Mouse (Mus musculus) lung, embryonic 14.5 days (tissue): ENCODE measurements around the gene Ube2d2b. TPM values are rescaled to one million over a fixed set of nuclear protein-coding genes. Genes with fewer than 3 reads are reported as not detected.

Experiments
- ATAC-seq: fragments of 200-750 bp; cut with Nextera tagmentation; 2 replicates; pipeline ENCODE4 v1.8.0; 2017; ENCODE audit warnings: mild to moderate bottlenecking, moderate TSS enrichment, moderate library complexity; ENCODE audit not compliant: insufficient read depth
- DNase-seq: peaks from one replicate; pipeline ENCODE4 v3.0.0-alpha.2; 2015
- H3K27ac ChIP-seq: fragments of 300-500 bp; sonication (generic); 2 replicates; pipeline ENCODE4 v1.5.1; 2014; ENCODE audit warnings: low read depth, mild to moderate bottlenecking, moderate library complexity
- H3K27me3 ChIP-seq: fragments of 300-500 bp; sonication (generic); 2 replicates; pipeline ENCODE4 v1.6.1; 2014; ENCODE audit warnings: low read length, control low read depth; ENCODE audit not compliant: insufficient read depth
- H3K36me3 ChIP-seq: fragments of 300-500 bp; sonication (generic); 2 replicates; pipeline ENCODE4 v1.6.1; 2014; ENCODE audit warnings: control low read depth; ENCODE audit not compliant: insufficient read depth
- H3K4me1 ChIP-seq: fragments of 300-500 bp; sonication (generic); 2 replicates; pipeline ENCODE4 v1.6.1; 2014; ENCODE audit warnings: antibody characterized with exemption, control low read depth; ENCODE audit not compliant: insufficient read depth
- H3K4me2 ChIP-seq: fragments of 300-500 bp; sonication (generic); 2 replicates; pipeline ENCODE4 v1.6.1; 2014; ENCODE audit warnings: mild to moderate bottlenecking
- H3K4me3 ChIP-seq: fragments of 300-500 bp; sonication (generic); 2 replicates; pipeline ENCODE4 v1.5.1; 2014; ENCODE audit warnings: low read depth, low read length
- H3K9ac ChIP-seq: fragments of 300-500 bp; sonication (generic); 2 replicates; pipeline ENCODE4 v1.6.1; 2014
- H3K9me3 ChIP-seq: fragments of 300-500 bp; sonication (generic); 2 replicates; pipeline ENCODE4 v1.6.1; 2016; ENCODE audit warnings: low read depth, low read length, control low read depth
- CTCF ChIP-seq: IDR thresholded peaks from 2 replicates; pipeline ENCODE4 v1.5.1; 2016; ENCODE audit warnings: antibody characterized with exemption, low read depth
- WGBS: fragments of 180-500 bp; shearing (Covaris S2); extraction: QIAGEN DNeasy Blood & Tissue Kit; methylation state at CpG from one replicate; pipeline ENCODE4 v1.1.7; 2014; 5-methylcytosine and 5-hydroxymethylcytosine counted together
- polyA plus RNA-seq: library from polyadenylated mRNA; unstranded; fragments of >200 nt; fragmentation: Nextera tagmentation; extraction: Ambion mirVana; gene quantifications from 2 replicates; pipeline ENCODE4 v1.2.1, GENCODE M21; 2014

Gene Ube2d2b
- polyA plus RNA-seq, 1 experiment from 2014 or later: 0.11 TPM

GRCm38 (mm10) chr5:107880710-107881109, 50.8 kb downstream of the Ube2d2b start:
- 67% methylated on average over 5 of the region's 5 CpGs for WGBS

More at GRCm38 (mm10) chr5:107880710-107881109, 50.8 kb downstream of the Ube2d2b start:
- H3K9ac ChIP-seq: no peak overlapping the region
- H3K27ac ChIP-seq: no peak overlapping the region
- no peaks in the 10 kb centered on the region for H3K9me3 ChIP-seq
- H3K4me3 ChIP-seq: no peak overlapping the region
- H3K4me2 ChIP-seq: no peak overlapping the region
- ATAC-seq: no peak
- H3K4me1 ChIP-seq: no peaks in the 10 kb centered on the region
- peak; percentile 5 for DNase-seq
- no peaks in the 10 kb centered on the region for H3K27me3 ChIP-seq
- no peaks in the 10 kb centered on the region for H3K36me3 ChIP-seq
- TF ChIP-seq CTCF: no peak

Other genes starting within 250 kb of the Ube2d2b start
- 17.5 and 17.8 TPM in 2 replicates for gene Rpap2, start 232.7 kb upstream of the Ube2d2b start, polyA plus RNA-seq
- gene Glmn, start 232.2 kb upstream of the Ube2d2b start, polyA plus RNA-seq: 27.2 and 27.5 TPM in 2 replicates
- gene Gfi1, start 104.1 kb upstream of the Ube2d2b start, polyA plus RNA-seq: 0.07 and 0.14 TPM in 2 replicates
- 60.7 and 61.2 TPM in 2 replicates for gene Evi5, start 45.0 kb downstream of the Ube2d2b start, polyA plus RNA-seq
- gene Rpl5, start 70.4 kb downstream of the Ube2d2b start, polyA plus RNA-seq: 75.7 and 79.6 TPM in 2 replicates
- 20.0 and 22.6 TPM in 2 replicates for gene Fam69a, start 157.0 kb downstream of the Ube2d2b start, polyA plus RNA-seq
- gene Mtf2, start 235.6 kb downstream of the Ube2d2b start, polyA plus RNA-seq: 108 and 110 TPM in 2 replicates